Mouse (Mus musculus): ENCODE data around the gene Sdr9c7. TPM values are rescaled to one million over a fixed set of nuclear protein-coding genes. Genes with fewer than 3 reads are reported as not detected.

Sdr9c7 gene
- polyA plus RNA-seq, 2 experiments = 1.0 to 1.4 TPM

DNA sequence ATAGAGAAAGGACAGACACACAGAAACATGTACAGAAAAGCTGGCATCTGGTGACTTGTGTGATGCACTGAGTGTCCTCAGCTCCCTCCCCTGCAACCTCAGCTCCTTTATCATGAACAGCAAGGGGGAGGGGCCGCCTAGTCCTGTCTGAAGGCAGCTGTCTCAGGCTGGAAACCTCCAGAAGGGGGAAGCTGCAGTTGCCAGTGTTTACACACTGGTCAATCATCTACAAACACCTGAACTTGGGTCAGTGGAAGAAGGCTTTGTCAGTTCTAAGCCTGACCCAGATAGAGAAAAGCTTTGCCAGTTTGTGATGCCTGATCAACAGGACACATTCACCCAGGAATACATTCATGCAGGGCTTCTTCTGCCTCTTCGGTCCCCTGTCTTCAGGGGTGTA is 20.6 kb upstream of the Sdr9c7 start:
- no peaks in the 10 kb centered on the region for H3K36me3 ChIP-seq (ENCODE audit: control insufficient read depth, insufficient read depth, low read length)
- DNase-seq (ENCODE audit: low spot score) (no peak), ATAC-seq (ENCODE audit: low FRiP score, low read depth) (no peak)
- H3K4me3 ChIP-seq (replicated peaks; ENCODE audit: low read length) = no peak overlapping the region
- no peaks in the 10 kb centered on the region for H3K4me1 ChIP-seq (ENCODE audit: control insufficient read depth, insufficient read depth, low read length)
- H3K9ac ChIP-seq (ENCODE audit: low read depth, low read length, severe bottlenecking) = no peak overlapping the region
- H3K4me2 ChIP-seq (replicated peaks; ENCODE audit: low read depth, low read length, severe bottlenecking) = no peak overlapping the region
- H3K27ac ChIP-seq (replicated peaks; ENCODE audit: low read depth, low read length) = no peak overlapping the region
- no peak for TF ChIP-seq POLR2A (IDR thresholded peaks at IDR 0.05; ENCODE audit: borderline replicate concordance, extremely low read depth, insufficient read depth, insufficient read length)
- WGBS = 57% methylated on average over 2 of the region's 2 CpGs
- H3K9me3 ChIP-seq (ENCODE audit: control insufficient read depth, low read length) = no peaks in the 10 kb centered on the region
- no peaks in the 10 kb centered on the region for H3K27me3 ChIP-seq (ENCODE audit: control insufficient read depth, insufficient read depth, low read length)

DNA sequence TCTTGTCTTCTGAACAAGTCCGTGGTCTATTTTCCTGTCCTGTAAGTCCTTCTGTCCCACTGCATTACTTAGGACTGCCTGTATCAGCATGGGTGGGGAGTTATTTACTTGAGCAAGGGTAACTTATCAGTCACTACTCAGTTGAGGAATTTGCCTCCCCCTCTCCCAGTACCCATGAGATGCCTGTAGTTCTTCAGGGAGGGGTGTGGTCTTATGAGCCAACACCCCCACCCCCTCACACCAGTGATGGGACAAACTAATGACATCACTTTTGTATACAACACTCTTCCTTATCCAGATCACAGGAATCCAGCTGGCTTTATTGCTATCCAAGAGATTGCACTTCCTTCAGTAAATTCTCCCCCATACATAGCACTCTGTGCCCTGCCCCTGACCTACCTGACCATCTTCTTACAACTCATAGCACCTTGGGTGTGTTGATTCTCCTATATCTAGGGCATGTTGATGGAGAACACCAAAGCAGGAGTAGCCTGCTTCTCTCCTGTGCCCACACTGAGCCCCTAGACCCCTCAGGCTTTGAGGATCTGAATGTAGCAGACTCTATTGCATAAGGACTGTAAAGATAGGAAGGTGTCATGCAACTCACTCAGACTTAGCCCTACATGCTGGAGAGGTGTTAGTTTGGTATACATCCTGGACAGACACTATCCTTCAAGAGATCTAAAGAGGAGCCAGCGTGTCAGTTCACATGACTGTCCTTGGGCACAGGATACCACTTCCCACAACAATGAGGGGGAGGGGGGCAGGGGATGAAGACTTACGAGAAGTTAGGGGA is 19.9 kb upstream of the Sdr9c7 start:
- Histone ChIP-seq H3K27me3 (ENCODE audit: control insufficient read depth, insufficient read depth, low read length) (no peaks in the 10 kb centered on the region), H3K36me3 (ENCODE audit: control insufficient read depth, insufficient read depth, low read length) (no peaks in the 10 kb centered on the region), H3K9me3 (ENCODE audit: control insufficient read depth, low read length) (no peaks in the 10 kb centered on the region), H3K4me2 (replicated peaks; ENCODE audit: low read depth, low read length, severe bottlenecking) (no peak overlapping the region), H3K4me3 (replicated peaks; ENCODE audit: low read length) (no peak overlapping the region), H3K27ac (replicated peaks; ENCODE audit: low read depth, low read length) (no peak overlapping the region), H3K9ac (ENCODE audit: low read depth, low read length, severe bottlenecking) (no peak overlapping the region), H3K4me1 (ENCODE audit: control insufficient read depth, insufficient read depth, low read length) (no peaks in the 10 kb centered on the region)
- WGBS = 63% methylated on average over 3 of the region's 3 CpGs
- no peak for TF ChIP-seq POLR2A (IDR thresholded peaks at IDR 0.05; ENCODE audit: borderline replicate concordance, extremely low read depth, insufficient read depth, insufficient read length)
- ATAC-seq (ENCODE audit: low FRiP score, low read depth) (no peak), DNase-seq (ENCODE audit: low spot score) (no peak)

DNA sequence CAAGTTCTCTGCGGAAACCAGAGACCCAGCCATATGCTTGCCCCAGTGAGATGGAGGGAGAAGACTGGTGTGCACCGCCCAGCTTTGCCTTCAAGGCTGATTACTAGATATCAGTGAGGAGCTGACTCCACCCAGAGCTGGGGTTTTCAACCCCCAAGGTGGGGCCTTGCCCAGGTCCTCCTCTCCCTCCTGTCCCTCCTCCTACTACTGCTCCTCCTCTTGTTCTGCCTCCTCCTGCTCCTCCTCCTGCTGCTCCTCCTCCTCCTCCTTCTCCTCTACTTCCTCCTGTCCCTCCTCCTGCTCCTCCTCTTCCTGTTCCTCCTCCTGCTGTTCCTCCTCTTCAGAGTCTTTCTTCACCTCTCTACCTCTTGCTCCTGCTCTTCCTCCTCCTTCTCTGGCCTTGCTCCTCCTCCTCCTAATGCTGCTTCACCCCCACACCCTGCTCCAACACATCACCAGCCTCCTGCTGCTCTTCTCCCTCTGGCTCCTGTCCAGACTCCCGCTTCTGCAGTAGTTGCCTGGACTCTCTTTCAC is 19.1 kb upstream of the Sdr9c7 start:
- no peak for TF ChIP-seq POLR2A (IDR thresholded peaks at IDR 0.05; ENCODE audit: borderline replicate concordance, extremely low read depth, insufficient read depth, insufficient read length)
- Histone ChIP-seq H3K9me3 (ENCODE audit: control insufficient read depth, low read length) (no peaks in the 10 kb centered on the region), H3K4me3 (replicated peaks; ENCODE audit: low read length) (no peak overlapping the region), H3K4me1 (ENCODE audit: control insufficient read depth, insufficient read depth, low read length) (no peaks in the 10 kb centered on the region), H3K36me3 (ENCODE audit: control insufficient read depth, insufficient read depth, low read length) (no peaks in the 10 kb centered on the region), H3K27ac (replicated peaks; ENCODE audit: low read depth, low read length) (no peak overlapping the region), H3K9ac (ENCODE audit: low read depth, low read length, severe bottlenecking) (no peak overlapping the region), H3K27me3 (ENCODE audit: control insufficient read depth, insufficient read depth, low read length) (no peaks in the 10 kb centered on the region), H3K4me2 (replicated peaks; ENCODE audit: low read depth, low read length, severe bottlenecking) (no peak overlapping the region)
- DNase-seq (ENCODE audit: low spot score) (peak; percentile 12), ATAC-seq (ENCODE audit: low FRiP score, low read depth) (no peak)
- 72% methylated on average over 3 of the region's 3 CpGs for WGBS

DNA sequence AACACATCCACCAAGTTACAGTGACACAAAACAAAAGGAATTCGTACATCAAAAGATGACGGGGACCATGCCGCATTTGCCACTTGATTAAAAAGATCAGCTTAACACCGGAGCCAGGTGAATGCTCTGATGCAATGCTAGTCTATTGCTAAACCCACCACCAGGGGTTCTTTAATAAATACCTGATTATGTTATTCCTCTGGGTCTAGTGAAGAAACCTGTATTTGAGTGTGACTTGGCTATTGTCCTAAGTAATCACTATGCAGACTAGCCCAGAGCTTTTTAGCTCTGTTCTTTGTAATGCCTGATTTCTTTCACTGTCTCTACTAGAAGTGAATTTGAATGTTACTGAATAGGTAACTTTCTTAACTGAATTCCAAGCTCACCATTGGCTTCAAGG is 17.3 kb upstream of the Sdr9c7 start:
- no peak overlapping the region for H3K27ac ChIP-seq (replicated peaks; ENCODE audit: low read depth, low read length)
- H3K36me3 ChIP-seq (ENCODE audit: control insufficient read depth, insufficient read depth, low read length) = no peaks in the 10 kb centered on the region
- no peaks in the 10 kb centered on the region for H3K4me1 ChIP-seq (ENCODE audit: control insufficient read depth, insufficient read depth, low read length)
- no peak overlapping the region for H3K4me3 ChIP-seq (replicated peaks; ENCODE audit: low read length)
- H3K4me2 ChIP-seq (replicated peaks; ENCODE audit: low read depth, low read length, severe bottlenecking) = no peak overlapping the region
- H3K9me3 ChIP-seq (ENCODE audit: control insufficient read depth, low read length) = no peaks in the 10 kb centered on the region
- no peak overlapping the region for H3K9ac ChIP-seq (ENCODE audit: low read depth, low read length, severe bottlenecking)
- no peak for ATAC-seq (ENCODE audit: low FRiP score, low read depth)
- no peak for TF ChIP-seq POLR2A (IDR thresholded peaks at IDR 0.05; ENCODE audit: borderline replicate concordance, extremely low read depth, insufficient read depth, insufficient read length)
- 80% methylated on average over 4 of the region's 4 CpGs for WGBS
- H3K27me3 ChIP-seq (ENCODE audit: control insufficient read depth, insufficient read depth, low read length) = no peaks in the 10 kb centered on the region
- no peak for DNase-seq (ENCODE audit: low spot score)

DNA sequence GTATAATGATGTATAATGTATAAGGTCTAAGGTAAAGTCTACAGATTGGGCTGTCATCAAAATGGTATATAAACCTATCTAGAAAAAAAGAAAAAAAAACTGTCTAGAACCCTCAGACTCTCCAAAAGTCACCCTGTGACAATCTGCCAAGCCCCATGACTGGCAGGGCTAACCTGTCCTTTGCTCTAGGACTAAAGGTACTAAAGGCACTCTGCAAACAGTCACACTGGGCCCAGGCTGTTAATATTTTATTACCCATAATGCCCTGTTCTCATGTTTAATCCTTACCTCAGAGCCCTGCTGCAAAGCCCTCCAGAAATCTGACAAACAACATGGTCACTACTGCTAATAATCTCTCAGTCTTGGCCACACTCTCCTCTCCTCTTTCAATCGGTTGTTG is 11.8 kb upstream of the Sdr9c7 start:
- H3K27me3 ChIP-seq (ENCODE audit: control insufficient read depth, insufficient read depth, low read length) = no peaks in the 10 kb centered on the region
- no peak overlapping the region for H3K27ac ChIP-seq (replicated peaks; ENCODE audit: low read depth, low read length)
- ATAC-seq (ENCODE audit: low FRiP score, low read depth) = no peak
- H3K9ac ChIP-seq (ENCODE audit: low read depth, low read length, severe bottlenecking) = no peak overlapping the region
- no peak for TF ChIP-seq POLR2A (IDR thresholded peaks at IDR 0.05; ENCODE audit: borderline replicate concordance, extremely low read depth, insufficient read depth, insufficient read length)
- no peak overlapping the region for H3K4me2 ChIP-seq (replicated peaks; ENCODE audit: low read depth, low read length, severe bottlenecking)
- no peak overlapping the region for H3K4me3 ChIP-seq (replicated peaks; ENCODE audit: low read length)
- no peak for DNase-seq (ENCODE audit: low spot score)
- H3K4me1 ChIP-seq (ENCODE audit: control insufficient read depth, insufficient read depth, low read length) = no peaks in the 10 kb centered on the region
- H3K9me3 ChIP-seq (ENCODE audit: control insufficient read depth, low read length) = no peaks in the 10 kb centered on the region
- 82% methylated on average over 1 of the region's 1 CpGs for WGBS
- H3K36me3 ChIP-seq (ENCODE audit: control insufficient read depth, insufficient read depth, low read length) = no peaks in the 10 kb centered on the region
